Mouse (Mus musculus) fibroblast of lung, adult 2 months (primary cell): ENCODE data around the gene Robo1.

ENCODE experiments used
- DNase-seq: peaks from one replicate; pipeline ENCODE4 v3.0.0-alpha.2; 2011; ENCODE audit warnings: low read depth

Robo1 gene

GRCm38 (mm10) chr16:72934908-72935307 is 626.8 kb downstream of the Robo1 start:
- no peak for DNase-seq

- no peak for DNase-seq
These were observed 629.1 kb downstream of the Robo1 start for GRCm38 (mm10) chr16:72937183-72937582.

- no peak for DNase-seq
These were observed 631.8 kb downstream of the Robo1 start for GRCm38 (mm10) chr16:72939862-72940261.

GRCm38 (mm10) chr16:72940786-72941185 is 632.7 kb downstream of the Robo1 start:
- no peak for DNase-seq

GRCm38 (mm10) chr16:72944403-72944802 is 636.3 kb downstream of the Robo1 start:
- no peak for DNase-seq

GRCm38 (mm10) chr16:72951969-72952368 is 643.9 kb downstream of the Robo1 start:
- no peak for DNase-seq

- DNase-seq, result no peak
These were observed 651.1 kb downstream of the Robo1 start for GRCm38 (mm10) chr16:72959018-72959702.

- no peak for DNase-seq
These were observed 651.7 kb downstream of the Robo1 start for GRCm38 (mm10) chr16:72959823-72960222.

- no peak for DNase-seq
These were observed 655.7 kb downstream of the Robo1 start for GRCm38 (mm10) chr16:72963782-72964181.

GRCm38 (mm10) chr16:72967509-72967908 is 659.4 kb downstream of the Robo1 start:
- DNase-seq, result no peak

GRCm38 (mm10) chr16:72969990-72970389 is 661.9 kb downstream of the Robo1 start:
- DNase-seq, result peak; percentile 61

GRCm38 (mm10) chr16:72973685-72974084 is 665.6 kb downstream of the Robo1 start:
- no peak for DNase-seq

GRCm38 (mm10) chr16:72974681-72975080 is 666.6 kb downstream of the Robo1 start:
- no peak for DNase-seq

- DNase-seq, result no peak
These were observed 668.9 kb downstream of the Robo1 start for GRCm38 (mm10) chr16:72976849-72977576.

GRCm38 (mm10) chr16:72979407-72980219 is 671.5 kb downstream of the Robo1 start:
- DNase-seq, result peak; percentile 41

GRCm38 (mm10) chr16:72990376-72991167 is 682.5 kb downstream of the Robo1 start:
- no peak for DNase-seq

GRCm38 (mm10) chr16:72993189-72993588 is 685.1 kb downstream of the Robo1 start:
- no peak for DNase-seq

GRCm38 (mm10) chr16:72993594-72993993 is 685.5 kb downstream of the Robo1 start:
- DNase-seq, result no peak

- DNase-seq, result peak; percentile 30
These were observed 687.3 kb downstream of the Robo1 start for GRCm38 (mm10) chr16:72995251-72995954.

- peak; percentile 20 for DNase-seq
These were observed 687.9 kb downstream of the Robo1 start for GRCm38 (mm10) chr16:72995955-72996535.

- peak; percentile 63 for DNase-seq
These were observed 690.6 kb downstream of the Robo1 start for GRCm38 (mm10) chr16:72998677-72999076.
